Mouse (Mus musculus) erythroblast, embryonic 14.5 days (primary cell): ENCODE measurements around the gene Rgs7bp.

Source experiments
- GATA1 ChIP-seq: IDR thresholded peaks from 2 replicates; pipeline ENCODE4 v1.6.1; 2012; ENCODE audit warnings: low read length, inconsistent platforms, mixed read lengths
- TAL1 ChIP-seq: IDR thresholded peaks from 3 replicates; pipeline ENCODE4 v1.6.1; 2012; ENCODE audit warnings: low read length, inconsistent platforms, mixed read lengths

DNA sequence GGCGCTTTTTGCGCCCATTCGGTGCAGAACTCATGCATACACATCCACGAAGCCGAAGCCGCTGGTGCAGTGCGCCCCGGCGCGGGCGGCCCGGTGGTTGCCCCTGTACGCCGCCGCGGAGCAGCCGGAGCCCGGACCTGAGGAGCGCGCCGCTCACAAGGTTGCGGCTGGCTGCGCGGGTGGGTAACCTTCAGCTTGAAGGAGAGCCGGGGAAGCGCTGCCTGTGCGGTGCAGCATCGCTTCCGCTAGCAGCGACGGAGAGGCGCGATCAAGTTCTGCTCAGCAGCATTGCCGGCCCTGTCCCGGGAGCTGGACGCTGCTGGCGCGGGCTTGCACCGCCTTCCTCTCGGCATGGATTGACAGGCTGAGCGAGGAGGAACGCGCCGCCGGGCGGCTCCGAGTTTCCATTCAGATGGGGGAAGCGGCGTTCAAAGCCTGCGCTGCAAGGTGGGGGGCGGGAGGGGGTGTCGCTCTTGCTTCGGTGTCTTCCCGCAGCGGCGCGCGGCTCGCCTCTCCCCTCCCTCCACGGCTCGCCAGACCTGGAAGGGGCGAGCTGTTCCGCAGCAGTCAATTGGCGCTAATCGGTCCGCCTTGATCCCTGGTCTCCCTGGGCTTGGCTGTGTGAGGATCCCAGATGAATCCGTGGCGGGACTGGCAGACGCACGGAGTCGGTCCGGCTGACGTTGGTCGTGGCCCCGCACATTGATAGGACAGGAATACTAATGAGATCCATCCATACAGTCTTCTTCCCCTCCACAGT, at the start of gene Rgs7bp:
- no peak for TF ChIP-seq GATA1
- no peak for TF ChIP-seq TAL1
